Mouse (Mus musculus) forebrain, embryonic 12.5 days (tissue): ENCODE measurements around the gene Nrsn1. TPM values are rescaled to one million over a fixed set of nuclear protein-coding genes. Genes with fewer than 3 reads are reported as not detected.
"Not testable (repeated sequence)": the region's sequence is repeated elsewhere in the genome, so short reads cannot be mapped to it uniquely, and the experiment has no call there.

Source experiments
- ATAC-seq: fragments of 200-750 bp; cut with Nextera tagmentation; 2 replicates; pipeline ENCODE4 v1.8.0; 2017; ENCODE audit warnings: moderate TSS enrichment; ENCODE audit not compliant: low FRiP score
- H3K27ac ChIP-seq: fragments of 300-500 bp; sonication (generic); 2 replicates; pipeline ENCODE4 v1.5.1; 2016; ENCODE audit warnings: mild to moderate bottlenecking
- H3K27me3 ChIP-seq: fragments of 300-500 bp; sonication (generic); 2 replicates; pipeline ENCODE4 v1.6.1; 2016; ENCODE audit warnings: mild to moderate bottlenecking
- H3K36me3 ChIP-seq: fragments of 300-500 bp; sonication (generic); replicated peaks from 2 replicates; pipeline ENCODE4 v1.6.1; 2016; ENCODE audit warnings: mild to moderate bottlenecking
- H3K4me1 ChIP-seq: fragments of 300-500 bp; sonication (generic); 2 replicates; pipeline ENCODE4 v1.6.1; 2016
- H3K4me2 ChIP-seq: fragments of 300-500 bp; sonication (generic); 2 replicates; pipeline ENCODE4 v1.6.1; 2016; ENCODE audit warnings: mild to moderate bottlenecking, moderate library complexity
- H3K4me3 ChIP-seq: fragments of 300-500 bp; sonication (generic); replicated peaks from 2 replicates; pipeline ENCODE4 v1.5.1; 2016; ENCODE audit warnings: mild to moderate bottlenecking
- H3K9ac ChIP-seq: fragments of 300-500 bp; sonication (generic); 2 replicates; pipeline ENCODE4 v1.6.1; 2016; ENCODE audit warnings: mild to moderate bottlenecking
- H3K9me3 ChIP-seq: fragments of 300-500 bp; sonication (generic); 2 replicates; pipeline ENCODE4 v1.6.1; 2016
- WGBS: fragments of 180-500 bp; shearing (Covaris S2); methylation state at CpG from one replicate; pipeline ENCODE4 v1.1.7; 2016; 5-methylcytosine and 5-hydroxymethylcytosine counted together
- polyA plus RNA-seq: library from polyadenylated mRNA; unstranded; fragments of >200 nt; fragmentation: Nextera tagmentation; extraction: Ambion mirVana; gene quantifications from 2 replicates; pipeline ENCODE4 v1.2.1, GENCODE M21; 2016

Gene Nrsn1
- polyA plus RNA-seq, result 12.1 and 14.2 TPM in 2 replicates

DNA sequence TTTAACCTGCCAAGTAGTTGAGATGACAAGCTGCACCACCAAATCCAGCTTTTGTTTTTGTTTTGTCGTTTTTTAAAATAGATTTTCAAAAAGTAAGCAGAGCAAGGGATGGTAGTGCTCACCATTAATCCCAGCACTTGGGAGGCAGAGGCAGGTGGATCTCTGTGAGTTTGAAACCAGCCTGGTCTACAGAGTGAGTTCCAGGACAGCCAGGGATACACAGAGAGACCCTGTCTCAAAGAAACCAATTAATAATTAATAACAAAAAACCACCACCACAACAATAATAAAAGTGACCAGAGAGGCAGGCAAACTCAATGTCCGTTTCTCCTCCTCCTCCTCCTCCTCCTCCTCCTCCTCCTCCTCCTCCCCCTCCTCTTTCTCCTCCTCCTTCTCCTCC, at the start of gene Nrsn1:
Gene Nrsn1, minus strand, starts transcription at position 101 of the 400 bp plus-strand sequence.
- H3K4me3 ChIP-seq, result peak within 1 kb of the TSS; percentile 46
- 63% methylated on average over 2 of the region's 2 CpGs for WGBS
- H3K9ac ChIP-seq, result peak within 1 kb of the TSS; percentile 40; the same call in 1 of the 2 replicates
- not testable (repeated sequence) for H3K27me3 ChIP-seq, H3K9me3 ChIP-seq, H3K4me1 ChIP-seq, H3K36me3 ChIP-seq, ATAC-seq
- 0 out of 2 replicates have a peak within 1 kb of the TSS, but pooled peaks have one; percentile 2 for H3K27ac ChIP-seq
- H3K4me2 ChIP-seq, result peak within 1 kb of the TSS; percentile 65

DNA sequence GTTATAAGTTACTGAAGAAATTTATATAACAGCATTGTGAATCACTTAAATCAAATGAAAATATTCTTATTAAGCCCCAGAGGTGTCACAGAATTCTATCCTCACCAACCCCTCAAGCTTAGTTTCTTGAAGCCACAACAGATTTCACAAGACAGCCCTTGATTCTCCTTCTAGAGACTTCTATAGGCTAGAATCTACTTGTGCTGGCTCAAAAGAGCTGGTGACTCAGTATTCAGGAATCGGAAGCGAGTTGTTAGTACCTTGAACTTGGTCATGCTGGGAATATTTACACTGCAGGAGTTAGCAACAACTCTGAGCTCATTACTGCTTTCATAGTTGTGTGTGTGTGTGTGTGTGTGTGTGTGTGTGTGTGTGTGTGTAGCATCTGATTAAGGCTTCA, 41.8 kb upstream of the Nrsn1 start:
- no peak overlapping the region for H3K9ac ChIP-seq
- ATAC-seq, result no peak
- H3K9me3 ChIP-seq, result no peaks in the 10 kb centered on the region
- H3K27me3 ChIP-seq, result peaks cover 19% of the 10 kb centered on the region
- no peak overlapping the region for H3K4me2 ChIP-seq
- H3K4me3 ChIP-seq, result no peak overlapping the region
- WGBS, result 78% methylated on average over 2 of the region's 2 CpGs
- no peak overlapping the region for H3K27ac ChIP-seq
- H3K36me3 ChIP-seq, result no peaks in the 10 kb centered on the region
- H3K4me1 ChIP-seq, result no peaks in the 10 kb centered on the region

DNA sequence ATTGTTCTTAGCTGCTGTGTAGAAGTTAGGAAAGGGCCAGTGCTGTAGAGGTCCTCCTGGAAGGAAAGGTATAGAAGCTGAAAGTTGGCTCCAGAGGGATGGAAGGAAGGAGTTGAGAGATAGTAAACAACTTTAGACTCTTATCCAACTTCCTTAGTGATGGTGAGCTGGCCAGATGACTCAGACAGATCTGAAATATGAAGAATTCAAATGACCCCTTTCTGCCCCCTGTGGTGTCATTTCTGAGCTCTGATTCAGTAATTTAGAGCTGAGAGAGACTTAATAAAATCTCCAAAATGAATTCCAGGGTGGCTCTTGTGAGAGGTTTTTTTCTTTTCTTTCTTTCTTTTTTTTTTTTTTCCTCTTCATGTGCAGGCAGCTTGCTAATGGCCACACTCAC, 39.8 kb upstream of the Nrsn1 start:
- Histone ChIP-seq H3K9me3 (no peaks in the 10 kb centered on the region), H3K27ac (no peak overlapping the region), H3K4me3 (no peak overlapping the region), H3K27me3 (peaks cover 17% of the 10 kb centered on the region), H3K4me2 (no peak overlapping the region), H3K9ac (no peak overlapping the region), H3K36me3 (no peaks in the 10 kb centered on the region), H3K4me1 (no peaks in the 10 kb centered on the region)
- ATAC-seq, result no peak

DNA sequence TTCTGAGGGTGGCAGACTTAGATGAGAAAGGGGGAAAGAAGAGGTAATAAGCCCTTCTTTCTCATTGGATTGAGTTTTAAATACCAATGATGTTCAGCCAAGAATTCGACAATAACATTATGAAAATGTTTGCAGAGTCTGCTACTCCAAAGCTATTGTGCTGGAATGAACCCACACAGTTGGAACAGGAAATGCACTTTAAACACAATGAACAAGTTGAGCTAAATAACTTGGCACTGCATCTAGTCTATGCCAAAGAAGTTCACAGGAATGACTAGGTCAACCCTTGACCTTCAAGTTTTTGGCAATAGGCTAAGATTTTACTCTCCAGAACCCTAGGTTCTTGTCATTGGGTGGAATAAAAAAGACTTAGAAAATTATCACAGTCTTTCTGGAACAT, 18.4 kb upstream of the Nrsn1 start:
- Histone ChIP-seq H3K36me3 (no peaks in the 10 kb centered on the region), H3K4me3 (no peak overlapping the region), H3K27ac (no peak overlapping the region), H3K27me3 (no peaks in the 10 kb centered on the region), H3K4me2 (no peak overlapping the region), H3K9me3 (no peaks in the 10 kb centered on the region), H3K4me1 (no peaks in the 10 kb centered on the region), H3K9ac (no peak overlapping the region)
- no peak for ATAC-seq
- 100% methylated on average over 1 of the region's 1 CpGs for WGBS

DNA sequence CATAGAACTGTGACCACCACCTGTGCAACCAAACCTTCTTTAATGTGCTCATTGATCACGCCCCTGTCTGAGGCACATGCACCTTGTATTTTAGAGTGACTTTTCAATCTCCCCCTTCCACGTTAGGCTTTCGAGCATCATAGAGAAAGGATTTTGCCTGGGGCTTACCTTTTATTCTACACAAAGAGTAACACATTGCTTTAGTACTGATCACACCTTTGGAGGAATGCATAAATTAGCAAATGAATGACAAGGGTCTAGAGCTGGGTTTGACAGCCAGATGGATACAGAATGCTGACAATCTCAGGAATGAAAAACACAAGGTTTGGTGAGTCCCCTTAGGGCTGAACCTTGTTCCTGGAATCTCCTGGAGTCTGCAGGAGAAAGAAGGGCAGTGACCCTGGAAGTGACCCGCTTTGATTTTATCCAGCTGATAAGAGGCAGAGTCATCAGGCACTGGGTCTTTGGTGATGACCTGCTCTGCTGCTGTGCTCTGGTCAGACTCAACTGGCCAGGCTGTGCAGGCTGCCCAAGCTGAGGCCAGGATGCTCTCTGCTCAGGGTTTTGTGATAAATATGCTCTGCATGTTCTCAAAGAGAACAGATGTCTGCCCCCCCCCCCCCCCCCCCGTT, 4.7 kb upstream of the Nrsn1 start:
- Histone ChIP-seq H3K9ac (no peak overlapping the region), H3K27me3 (no peaks in the 10 kb centered on the region), H3K9me3 (no peaks in the 10 kb centered on the region), H3K4me2 (no peak overlapping the region), H3K4me3 (no peak overlapping the region), H3K36me3 (no peaks in the 10 kb centered on the region), H3K4me1 (no peaks in the 10 kb centered on the region), H3K27ac (no peak overlapping the region)
- 63% methylated on average over 5 of the region's 5 CpGs for WGBS
- no peak for ATAC-seq

DNA sequence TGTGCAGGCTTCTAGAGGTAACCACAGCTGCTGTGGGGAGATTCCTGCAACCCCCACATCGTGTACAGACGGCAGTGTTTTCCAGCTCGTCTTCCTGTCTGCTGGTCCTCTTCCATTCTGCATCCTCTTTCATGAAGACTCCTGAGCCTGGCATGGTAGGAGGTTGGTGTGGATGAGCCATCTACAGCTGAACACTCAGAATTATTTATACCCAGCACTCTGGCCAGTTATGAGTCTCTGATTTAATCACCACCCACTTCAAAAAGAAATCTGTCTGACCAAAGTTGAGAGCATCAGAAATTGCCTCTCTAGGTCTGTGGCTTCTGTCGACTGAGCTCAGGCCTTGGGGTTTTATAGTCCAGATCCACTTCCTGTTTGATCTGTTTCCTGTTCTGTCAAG, 1.9 kb upstream of the Nrsn1 start:
- H3K4me2 ChIP-seq, result no peak overlapping the region
- H3K9ac ChIP-seq, result no peak overlapping the region
- H3K4me3 ChIP-seq, result no peak overlapping the region
- no peaks in the 10 kb centered on the region for H3K9me3 ChIP-seq
- peaks cover 7% of the 10 kb centered on the region; the same call in 1 of the 2 replicates for H3K4me1 ChIP-seq
- H3K27me3 ChIP-seq, result no peaks in the 10 kb centered on the region
- ATAC-seq, result no peak
- no peak overlapping the region for H3K27ac ChIP-seq
- 82% methylated on average over 4 of the region's 4 CpGs for WGBS
- no peaks in the 10 kb centered on the region for H3K36me3 ChIP-seq

DNA sequence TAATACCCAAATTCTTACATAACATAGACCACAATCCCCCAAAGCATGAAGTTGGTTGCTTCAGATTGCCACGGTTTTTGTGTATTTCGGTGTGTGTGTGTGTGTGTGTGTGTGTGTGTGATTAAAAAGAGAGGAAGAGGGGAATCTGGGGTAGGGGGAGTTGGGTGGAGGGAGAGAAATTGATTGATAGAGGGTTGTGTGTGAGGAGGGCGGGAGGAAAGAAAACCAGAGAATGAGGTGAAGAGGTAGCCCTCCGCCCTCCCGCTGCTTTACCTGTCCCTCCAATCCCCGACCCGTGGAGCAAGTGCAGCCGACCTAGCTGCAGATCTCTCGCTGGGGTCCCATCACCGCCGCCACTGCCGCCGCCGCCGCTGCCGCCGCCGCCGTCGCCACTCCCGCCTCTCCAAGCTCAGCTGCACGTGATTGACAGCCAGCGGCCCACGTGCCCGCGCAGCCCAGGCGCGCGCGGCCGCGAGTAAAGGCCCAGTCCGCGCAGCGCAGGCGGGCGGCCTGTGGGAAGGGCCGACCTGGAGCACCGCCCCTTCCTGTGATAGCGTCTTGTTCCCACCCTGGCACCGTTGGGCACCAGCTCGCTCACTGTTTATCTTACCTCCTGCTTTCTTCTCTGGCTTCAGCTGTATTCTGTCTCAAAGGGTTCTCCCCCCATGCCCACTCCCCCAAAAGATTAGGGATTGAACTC, 583 bp downstream of the Nrsn1 start:
- Histone ChIP-seq H3K9ac (peak overlapping the region; percentile 40; the same call in 1 of the 2 replicates), H3K4me1 (peaks cover 7% of the 10 kb centered on the region; the same call in 1 of the 2 replicates), H3K4me3 (peak overlapping the region; percentile 46), H3K27me3 (no peaks in the 10 kb centered on the region), H3K9me3 (no peaks in the 10 kb centered on the region), H3K4me2 (peak overlapping the region; percentile 65), H3K27ac (0 out of 2 replicates have a peak overlapping the region, but pooled peaks have one; percentile 2), H3K36me3 (no peaks in the 10 kb centered on the region)
- peak; percentile 98 for ATAC-seq
- WGBS, result 1% methylated on average over 41 of the region's 42 CpGs

DNA sequence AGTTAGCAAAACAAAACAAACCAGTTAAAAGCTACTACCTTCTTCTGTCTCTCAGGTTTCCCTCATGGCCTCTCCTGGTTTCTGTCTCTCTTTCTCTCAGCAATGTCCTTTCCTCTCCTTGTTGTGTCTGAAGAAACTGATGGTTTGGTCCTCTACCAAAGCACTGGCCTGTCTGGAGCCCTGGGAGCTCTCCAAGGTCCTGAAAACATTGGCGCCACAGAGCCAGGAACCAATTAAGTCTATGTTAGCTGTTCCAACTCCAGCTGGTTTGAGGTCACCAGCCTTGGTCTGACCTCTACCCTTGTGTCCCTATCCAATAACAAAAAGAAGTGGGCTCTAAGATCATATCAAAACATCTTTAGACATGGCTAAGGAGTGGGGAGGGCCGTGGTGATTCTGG, 1.3 kb downstream of the Nrsn1 start:
- Histone ChIP-seq H3K4me1 (peaks cover 7% of the 10 kb centered on the region; the same call in 1 of the 2 replicates), H3K9ac (peak overlapping the region; percentile 40; the same call in 1 of the 2 replicates), H3K9me3 (no peaks in the 10 kb centered on the region), H3K27ac (no peak overlapping the region), H3K36me3 (no peaks in the 10 kb centered on the region), H3K4me2 (peak overlapping the region; percentile 65), H3K4me3 (peak overlapping the region; percentile 46; the same call in 1 of the 2 replicates), H3K27me3 (no peaks in the 10 kb centered on the region)
- ATAC-seq, result no peak
- WGBS, result 19% methylated on average over 2 of the region's 2 CpGs

DNA sequence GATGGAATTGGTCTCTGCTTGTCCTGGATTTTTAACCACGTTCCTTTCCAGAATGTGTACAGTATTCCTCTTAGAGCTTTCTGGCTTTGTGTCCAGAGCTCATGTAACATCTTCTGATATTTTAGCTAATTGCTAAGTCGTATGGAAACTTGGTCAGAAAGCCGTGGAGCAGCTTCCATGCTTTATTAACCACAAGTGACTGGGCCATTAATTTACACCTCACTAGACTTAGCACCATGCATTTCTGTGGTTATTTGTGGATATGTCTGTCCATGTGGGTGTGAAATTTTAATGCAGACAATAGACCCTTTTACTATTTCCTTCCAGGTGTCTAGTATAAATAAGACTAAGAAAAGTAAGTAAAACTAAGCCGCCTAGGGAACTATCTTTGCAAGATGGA, 7.6 kb downstream of the Nrsn1 start:
- Histone ChIP-seq H3K4me2 (no peak overlapping the region), H3K4me1 (no peaks in the 10 kb centered on the region), H3K27me3 (no peaks in the 10 kb centered on the region), H3K36me3 (no peaks in the 10 kb centered on the region), H3K9me3 (no peaks in the 10 kb centered on the region), H3K9ac (no peak overlapping the region), H3K27ac (no peak overlapping the region), H3K4me3 (no peak overlapping the region)
- ATAC-seq, result no peak
- WGBS, result 83% methylated on average over 4 of the region's 4 CpGs

DNA sequence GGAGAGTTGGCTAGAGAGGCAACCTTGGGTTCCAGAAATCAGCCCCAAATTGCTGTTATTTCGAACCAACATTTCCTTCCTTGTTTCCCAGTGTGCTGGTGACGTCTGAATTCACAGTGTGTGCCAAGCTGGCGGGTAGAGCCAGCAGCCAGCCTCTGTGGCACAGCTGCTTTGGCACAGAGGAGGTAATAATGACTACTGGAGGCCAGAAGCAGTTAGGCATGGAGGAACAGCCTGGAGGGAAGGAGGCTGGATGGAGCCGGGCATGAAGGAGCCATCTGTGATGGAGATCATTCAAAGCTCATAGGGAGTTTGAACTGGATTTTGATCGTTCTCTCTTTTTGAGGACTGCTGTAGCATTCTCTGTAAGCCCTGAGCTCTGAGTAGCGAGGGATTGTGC, 12.7 kb downstream of the Nrsn1 start:
- H3K27me3 ChIP-seq, result no peaks in the 10 kb centered on the region
- no peak for ATAC-seq
- no peaks in the 10 kb centered on the region for H3K4me1 ChIP-seq
- WGBS, result 87% methylated on average over 6 of the region's 6 CpGs
- H3K4me2 ChIP-seq, result no peak overlapping the region
- H3K36me3 ChIP-seq, result no peaks in the 10 kb centered on the region
- no peak overlapping the region for H3K9ac ChIP-seq
- H3K9me3 ChIP-seq, result no peaks in the 10 kb centered on the region
- no peak overlapping the region for H3K4me3 ChIP-seq
- no peak overlapping the region for H3K27ac ChIP-seq

DNA sequence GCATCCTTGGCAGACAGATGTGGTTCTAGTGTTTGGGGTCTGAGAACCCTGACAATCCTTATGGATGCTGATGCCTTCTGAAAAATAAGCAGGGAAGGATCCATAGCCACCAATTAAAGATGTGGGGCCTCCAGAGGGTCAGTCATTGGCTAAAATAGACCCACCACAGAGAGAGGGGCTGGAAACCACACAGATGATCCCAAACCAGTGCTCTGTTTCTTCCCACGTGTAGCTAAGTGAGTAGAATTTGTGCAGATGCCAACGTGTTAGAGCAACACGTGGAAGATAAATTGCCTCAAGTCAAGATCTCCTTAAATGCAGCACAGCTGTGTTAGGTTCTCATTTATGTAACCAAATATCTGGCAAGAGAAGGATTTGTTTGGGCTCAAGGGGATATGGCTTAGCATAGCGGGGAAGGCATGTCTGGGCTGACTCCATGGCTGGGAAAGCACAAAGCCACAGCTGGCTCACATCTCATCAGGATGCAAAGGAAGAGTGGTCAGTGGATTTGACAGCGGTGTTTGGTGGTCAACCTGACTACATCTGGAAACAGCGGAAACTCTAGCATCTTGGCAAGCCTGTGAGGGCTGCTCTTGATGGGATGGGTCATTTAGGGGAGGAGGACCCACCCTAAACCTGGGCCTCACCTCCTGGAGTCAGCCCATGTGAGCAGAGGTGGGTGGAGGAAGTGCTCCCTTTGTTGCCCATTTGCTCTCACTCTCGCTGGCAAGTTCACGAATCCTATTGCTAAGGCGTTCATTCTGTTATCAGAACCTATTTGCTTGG, 15.6 kb downstream of the Nrsn1 start:
- Histone ChIP-seq H3K9ac (no peak overlapping the region), H3K4me2 (no peak overlapping the region), H3K4me3 (no peak overlapping the region), H3K36me3 (no peaks in the 10 kb centered on the region), H3K27me3 (no peaks in the 10 kb centered on the region), H3K9me3 (no peaks in the 10 kb centered on the region), H3K4me1 (no peaks in the 10 kb centered on the region), H3K27ac (no peak overlapping the region)
- ATAC-seq, result no peak
- 87% methylated on average over 9 of the region's 9 CpGs for WGBS

DNA sequence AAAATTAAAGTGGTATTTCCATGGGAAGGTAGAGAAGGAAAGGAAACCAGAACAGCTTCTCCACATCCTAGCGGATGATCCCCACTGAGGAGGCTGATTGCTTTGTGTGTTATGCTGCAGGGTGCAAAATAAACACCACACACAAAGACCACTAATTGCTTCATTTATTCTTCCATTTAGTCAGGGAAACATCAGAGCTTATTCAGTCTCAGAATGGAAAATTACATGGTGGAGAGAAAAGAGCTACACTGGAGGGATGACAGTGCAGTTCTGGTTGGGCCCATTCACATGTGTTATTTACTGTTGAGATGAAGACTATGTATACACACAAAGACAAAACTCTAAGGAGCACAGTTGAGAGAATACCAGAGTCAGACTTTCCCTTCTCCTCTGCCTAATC, 18.4 kb downstream of the Nrsn1 start:
- Histone ChIP-seq H3K27ac (no peak overlapping the region), H3K4me3 (no peak overlapping the region), H3K4me2 (no peak overlapping the region), H3K36me3 (no peaks in the 10 kb centered on the region), H3K9ac (no peak overlapping the region), H3K27me3 (no peaks in the 10 kb centered on the region), H3K9me3 (no peaks in the 10 kb centered on the region), H3K4me1 (no peaks in the 10 kb centered on the region)
- ATAC-seq, result no peak
- WGBS, result 61% methylated on average over 1 of the region's 1 CpGs
